Mouse (Mus musculus): ENCODE measurements around the gene Cyp2d12. TPM values are rescaled to one million over a fixed set of nuclear protein-coding genes. Genes with fewer than 3 reads are reported as not detected.
"Not testable (repeated sequence)": the region's sequence is repeated elsewhere in the genome, so short reads cannot be mapped to it uniquely, and the experiment has no call there.

Cyp2d12 gene
- polyA plus RNA-seq (2017; shearing (Covaris generic)): not detected

GRCm38 (mm10) chr15:82554531-82555230 is at the start of gene Cyp2d12:
Gene Cyp2d12, plus strand, starts transcription at chr15:82555072.
- ATAC-seq: no peak

DNA sequence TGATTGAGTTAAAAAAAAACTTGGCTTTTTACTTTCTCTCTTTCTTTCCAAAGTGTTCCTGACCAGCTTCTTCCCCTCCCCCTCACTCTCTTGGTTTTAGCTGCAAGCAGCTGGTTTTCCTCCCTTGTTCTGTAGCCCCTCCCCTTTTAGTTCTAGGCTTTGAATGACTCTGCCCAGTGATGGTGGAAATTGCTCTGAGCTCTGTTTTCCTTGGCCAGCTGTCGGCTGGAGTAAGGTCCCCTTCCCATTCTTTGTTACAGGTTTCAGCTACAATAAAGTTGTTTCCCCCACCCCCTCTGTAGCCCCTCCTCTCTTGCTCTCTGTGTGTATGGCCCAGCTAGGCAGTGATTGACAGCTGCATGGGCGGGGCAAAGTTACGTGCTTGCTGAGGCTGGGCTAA is 47.9 kb upstream of the Cyp2d12 start:
- no peak for ATAC-seq

DNA sequence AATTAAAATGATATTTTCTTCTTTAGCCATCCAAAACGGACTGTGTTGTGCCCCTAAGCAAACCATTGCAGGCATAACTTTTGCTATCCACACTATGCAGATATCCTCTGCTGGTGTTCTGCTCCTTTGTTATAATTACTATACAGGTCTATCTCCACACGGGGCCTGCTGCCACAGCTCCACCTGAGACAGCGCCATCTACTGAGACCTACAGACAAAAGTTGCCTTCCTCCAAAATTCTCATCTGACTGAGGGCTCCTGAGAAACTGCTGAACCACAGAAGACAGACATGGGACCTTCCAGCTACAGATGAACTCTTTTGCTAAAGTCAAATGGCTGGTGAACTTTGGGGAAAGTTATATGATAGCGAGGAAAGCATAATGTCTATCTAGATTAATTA is 47.1 kb upstream of the Cyp2d12 start:
- ATAC-seq: not testable (repeated sequence)

DNA sequence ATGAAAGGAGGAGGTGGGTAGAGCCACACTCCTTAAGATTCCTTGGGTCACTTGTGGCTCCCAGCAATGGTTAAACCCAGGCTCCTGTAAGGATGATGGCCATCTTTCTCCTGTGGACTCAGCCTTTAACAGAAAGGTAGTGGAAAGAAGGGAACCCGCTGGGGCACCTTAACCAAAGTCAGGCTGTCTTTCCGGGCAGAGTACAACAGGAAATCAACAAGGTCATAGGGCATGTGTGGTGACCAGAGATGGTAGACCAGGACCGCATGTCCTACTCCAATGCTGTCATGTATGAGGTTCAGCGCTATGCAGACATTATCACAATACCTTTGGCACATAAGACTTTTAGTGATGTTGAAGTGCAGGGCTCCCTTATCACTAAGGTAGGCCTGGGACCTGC is 45.4 kb upstream of the Cyp2d12 start:
- not testable (repeated sequence) for ATAC-seq

- ATAC-seq: not testable (repeated sequence)
Observed at GRCm38 (mm10) chr15:82510500-82510899, 44.4 kb upstream of the Cyp2d12 start.

DNA sequence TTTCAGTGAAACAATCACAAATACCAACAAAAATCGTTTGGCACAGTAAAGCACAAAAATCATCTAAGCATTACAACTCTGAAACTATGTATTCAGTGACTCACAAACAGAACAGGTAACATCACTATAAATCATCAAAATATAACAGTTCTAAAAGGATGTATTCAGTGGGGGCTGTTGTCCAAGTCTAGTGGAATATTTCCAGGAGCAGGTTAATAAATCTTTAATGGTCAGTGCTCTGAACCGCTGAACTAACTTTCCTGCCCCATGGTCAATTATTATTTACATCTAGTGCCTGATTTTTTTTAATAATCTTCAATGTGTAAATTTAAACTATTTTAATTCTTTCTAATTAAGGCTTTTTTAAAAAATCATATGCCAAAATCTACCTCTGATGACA is 42.8 kb upstream of the Cyp2d12 start:
- ATAC-seq: not testable (repeated sequence)

GRCm38 (mm10) chr15:82516174-82516573 is 38.7 kb upstream of the Cyp2d12 start:
- ATAC-seq: not testable (repeated sequence)

- not testable (repeated sequence) for ATAC-seq
Observed at GRCm38 (mm10) chr15:82527371-82527770, 27.5 kb upstream of the Cyp2d12 start.

DNA sequence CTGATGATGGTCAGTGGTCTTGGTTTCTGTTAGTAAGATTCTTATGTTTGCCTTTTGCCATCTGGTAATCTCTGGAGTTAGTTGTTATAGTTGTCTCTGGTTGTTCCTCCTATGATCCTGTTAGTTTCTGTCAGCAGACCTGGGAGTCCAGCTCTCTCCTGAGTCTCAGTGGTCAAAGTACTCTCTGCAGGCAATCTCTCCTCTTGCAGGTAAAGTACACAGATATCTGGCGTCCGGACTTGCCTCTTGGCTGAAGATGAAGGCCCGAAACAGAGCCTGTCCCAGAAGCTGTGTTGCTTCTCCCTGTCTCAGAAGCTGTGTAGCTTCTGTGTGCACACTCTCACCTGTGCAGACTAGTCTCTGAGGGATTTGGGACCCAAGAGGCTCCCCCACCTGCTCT is 22.2 kb upstream of the Cyp2d12 start:
- ATAC-seq: not testable (repeated sequence)

DNA sequence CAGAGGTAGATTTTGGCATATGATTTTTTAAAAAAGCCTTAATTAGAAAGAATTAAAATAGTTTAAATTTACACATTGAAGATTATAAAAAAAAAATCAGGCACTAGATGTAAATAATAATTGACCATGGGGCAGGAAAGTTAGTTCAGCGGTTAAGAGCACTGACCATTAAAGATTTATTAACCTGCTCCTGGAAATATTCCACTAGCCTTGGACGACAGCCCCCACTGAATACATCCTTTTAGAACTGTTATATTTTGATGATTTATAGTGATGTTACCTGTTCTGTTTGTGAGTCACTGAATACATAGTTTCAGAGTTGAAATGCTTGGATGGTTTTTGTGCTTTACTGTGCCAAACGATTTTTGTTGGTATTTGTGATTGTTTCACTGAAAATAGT is 11.9 kb upstream of the Cyp2d12 start:
- not testable (repeated sequence) for ATAC-seq

DNA sequence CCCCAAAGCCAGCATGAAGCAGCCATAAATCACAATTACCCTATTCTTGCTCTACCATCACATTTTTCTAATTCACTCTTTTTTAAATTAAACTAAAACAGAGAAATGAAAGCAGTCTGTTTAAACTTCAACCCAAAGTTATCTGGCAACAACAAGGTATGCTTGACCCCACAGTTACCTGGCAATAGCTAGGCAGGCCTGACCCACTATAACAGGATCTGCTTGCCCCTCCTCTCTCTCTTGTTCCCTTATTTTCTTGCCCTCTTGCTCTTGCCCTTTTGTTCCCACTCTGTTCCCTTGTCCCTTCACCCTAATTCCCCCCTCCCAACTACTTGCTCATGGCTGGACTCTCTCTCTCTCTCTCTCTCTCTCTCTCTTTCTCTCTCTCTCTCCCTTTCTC is 10.3 kb upstream of the Cyp2d12 start:
- not testable (repeated sequence) for ATAC-seq

GRCm38 (mm10) chr15:82547753-82548152 is 7.1 kb upstream of the Cyp2d12 start:
- not testable (repeated sequence) for ATAC-seq

- not testable (repeated sequence) for ATAC-seq
Observed at GRCm38 (mm10) chr15:82553211-82553610, 1.7 kb upstream of the Cyp2d12 start.

DNA sequence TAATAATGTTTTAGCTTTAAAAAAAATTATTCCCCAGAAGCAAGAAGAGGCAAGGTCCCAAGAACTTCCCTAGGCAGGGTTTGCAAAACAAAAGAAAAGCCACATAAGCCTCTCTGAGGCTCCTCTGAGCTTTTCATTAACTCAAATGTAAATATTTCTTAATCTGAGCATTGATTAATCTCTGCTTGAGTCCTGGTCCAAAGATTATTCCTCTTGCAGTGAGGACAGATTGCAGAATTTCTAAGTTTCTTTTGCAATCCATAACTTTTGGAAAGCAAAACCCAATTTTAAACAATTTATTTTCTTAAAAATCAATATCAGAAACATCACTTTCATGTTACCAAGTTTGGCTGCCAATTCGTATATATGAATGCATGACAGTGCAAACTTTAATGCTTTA is 18.0 kb downstream of the Cyp2d12 start:
- ATAC-seq: no peak

DNA sequence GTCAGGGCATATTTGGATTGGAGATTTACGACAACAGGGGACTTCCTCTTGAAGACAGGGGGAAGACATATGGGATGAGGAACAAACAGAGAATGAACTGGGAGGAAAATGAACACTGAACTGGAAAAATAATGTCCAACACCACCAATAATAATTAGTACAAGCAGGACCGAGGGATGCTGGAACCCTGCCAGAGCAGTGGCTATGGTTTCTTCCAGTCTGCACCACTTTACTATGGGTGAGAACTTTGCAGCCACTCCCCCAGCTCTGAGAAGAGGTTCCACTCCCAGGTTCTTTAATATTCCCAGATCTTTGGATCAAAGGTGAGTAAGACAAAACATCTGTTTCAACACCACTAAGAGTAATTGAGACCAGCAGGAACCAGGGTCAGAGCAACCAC is 24.2 kb downstream of the Cyp2d12 start:
- no peak for ATAC-seq

DNA sequence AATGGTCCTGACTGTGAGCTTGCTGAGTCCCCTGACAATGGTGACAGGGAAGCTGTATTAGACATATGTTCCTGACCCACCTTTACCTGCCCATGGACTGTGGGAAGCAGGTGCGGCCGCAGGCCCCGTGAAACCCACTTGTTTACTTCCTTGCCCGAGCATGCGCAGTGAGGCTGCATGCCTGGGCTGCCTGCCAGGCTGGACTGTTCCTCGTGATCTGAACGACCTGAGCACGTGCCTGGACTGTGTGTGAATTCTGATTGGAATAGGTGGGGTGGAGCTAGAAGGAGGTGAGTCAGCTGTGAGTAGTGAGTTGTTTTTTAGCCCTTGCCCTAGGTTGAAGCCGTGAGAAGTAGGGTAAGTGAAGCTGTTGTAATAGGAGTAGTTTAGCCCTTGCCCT is 27.7 kb downstream of the Cyp2d12 start:
- ATAC-seq: no peak

Other genes starting within 250 kb of the Cyp2d12 start
- 10 to 100 TPM; 40.7 to 74.7 (median 50.9) TPM for gene Naga, start 216.1 kb upstream of the Cyp2d12 start, polyA plus RNA-seq (2017; shearing (Covaris generic))
- 1 to 10 TPM; 2.7 to 5.1 (median 4.0) TPM for gene Pheta2, start 216.1 kb upstream of the Cyp2d12 start, polyA plus RNA-seq (2017; shearing (Covaris generic))
- 100 to 1,000 TPM; 101 to 149 (median 103) TPM for gene Smdt1, start 216.1 kb upstream of the Cyp2d12 start, polyA plus RNA-seq (2017; shearing (Covaris generic))
- 100 to 1,000 TPM; 393 to 568 (median 531) TPM for gene Ndufa6, start 200.8 kb upstream of the Cyp2d12 start, polyA plus RNA-seq (2017; shearing (Covaris generic))
- gene Cyp2d22, start 174.8 kb upstream of the Cyp2d12 start, polyA plus RNA-seq (2017; shearing (Covaris generic)): 1 to 10 TPM in 2 of 3 experiments, not detected in 1; 2.6 to 3.5 TPM
- gene Cyp2d11, start 161.1 kb upstream of the Cyp2d12 start, polyA plus RNA-seq (2017; shearing (Covaris generic)): not detected
- gene Cyp2d10, start 147.9 kb upstream of the Cyp2d12 start, polyA plus RNA-seq (2017; shearing (Covaris generic)): not detected
- not detected for gene Cyp2d9, start 121.6 kb upstream of the Cyp2d12 start, polyA plus RNA-seq (2017; shearing (Covaris generic))
- gene Cyp2d34, start 65.9 kb downstream of the Cyp2d12 start, polyA plus RNA-seq (2017; shearing (Covaris generic)): not detected
- not detected for gene Cyp2d40, start 209.1 kb downstream of the Cyp2d12 start, polyA plus RNA-seq (2017; shearing (Covaris generic))
- gene Cyp2d26, start 239.2 kb downstream of the Cyp2d12 start, polyA plus RNA-seq (2017; shearing (Covaris generic)): under 1 TPM in 1 of 3 experiments, not detected in 2; 0.44 TPM